Mouse (Mus musculus) lung, embryonic 14.5 days (tissue): ENCODE measurements at regions not wholly inside any gene's neighbourhood (a gene's known extent, or its start where the extent isn't known, plus 50 kb on each side); places are given as distances from the start of the nearest gene placed in this dataset.
A peak's percentile ranks its signal among the peaks of the same experiment; 100 is the strongest.

Source experiments
- ATAC-seq: fragments of 200-750 bp; cut with Nextera tagmentation; 2 replicates; pipeline ENCODE4 v1.8.0; 2017; ENCODE audit warnings: mild to moderate bottlenecking, moderate TSS enrichment, moderate library complexity; ENCODE audit not compliant: insufficient read depth
- DNase-seq: peaks from one replicate; pipeline ENCODE4 v3.0.0-alpha.2; 2015
- H3K27ac ChIP-seq: fragments of 300-500 bp; sonication (generic); 2 replicates; pipeline ENCODE4 v1.5.1; 2014; ENCODE audit warnings: low read depth, mild to moderate bottlenecking, moderate library complexity
- H3K27me3 ChIP-seq: fragments of 300-500 bp; sonication (generic); 2 replicates; pipeline ENCODE4 v1.6.1; 2014; ENCODE audit warnings: low read length, control low read depth; ENCODE audit not compliant: insufficient read depth
- H3K36me3 ChIP-seq: fragments of 300-500 bp; sonication (generic); 2 replicates; pipeline ENCODE4 v1.6.1; 2014; ENCODE audit warnings: control low read depth; ENCODE audit not compliant: insufficient read depth
- H3K4me1 ChIP-seq: fragments of 300-500 bp; sonication (generic); 2 replicates; pipeline ENCODE4 v1.6.1; 2014; ENCODE audit warnings: antibody characterized with exemption, control low read depth; ENCODE audit not compliant: insufficient read depth
- H3K4me2 ChIP-seq: fragments of 300-500 bp; sonication (generic); 2 replicates; pipeline ENCODE4 v1.6.1; 2014; ENCODE audit warnings: mild to moderate bottlenecking
- H3K4me3 ChIP-seq: fragments of 300-500 bp; sonication (generic); 2 replicates; pipeline ENCODE4 v1.5.1; 2014; ENCODE audit warnings: low read depth, low read length
- H3K9ac ChIP-seq: fragments of 300-500 bp; sonication (generic); 2 replicates; pipeline ENCODE4 v1.6.1; 2014
- H3K9me3 ChIP-seq: fragments of 300-500 bp; sonication (generic); 2 replicates; pipeline ENCODE4 v1.6.1; 2016; ENCODE audit warnings: low read depth, low read length, control low read depth
- CTCF ChIP-seq: IDR thresholded peaks from 2 replicates; pipeline ENCODE4 v1.5.1; 2016; ENCODE audit warnings: antibody characterized with exemption, low read depth
- WGBS: fragments of 180-500 bp; shearing (Covaris S2); extraction: QIAGEN DNeasy Blood & Tissue Kit; methylation state at CpG from one replicate; pipeline ENCODE4 v1.1.7; 2014; 5-methylcytosine and 5-hydroxymethylcytosine counted together

GRCm38 (mm10) chr2:17290709-17291108, 440.6 kb downstream of the Nebl start:
- Histone ChIP-seq H3K9ac (no peak overlapping the region), H3K27me3 (no peaks in the 10 kb centered on the region), H3K36me3 (no peaks in the 10 kb centered on the region), H3K27ac (no peak overlapping the region), H3K4me3 (no peak overlapping the region), H3K4me2 (no peak overlapping the region), H3K9me3 (no peaks in the 10 kb centered on the region), H3K4me1 (0 out of 2 replicates have a peak, but pooled peaks cover 4% of the 10 kb centered on the region)
- DNase-seq (no peak), ATAC-seq (no peak)
- TF ChIP-seq CTCF = no peak

- Histone ChIP-seq H3K4me2 (no peak overlapping the region), H3K9me3 (no peaks in the 10 kb centered on the region), H3K27ac (no peak overlapping the region), H3K4me1 (0 out of 2 replicates have a peak, but pooled peaks cover 4% of the 10 kb centered on the region), H3K36me3 (no peaks in the 10 kb centered on the region), H3K9ac (no peak overlapping the region), H3K27me3 (no peaks in the 10 kb centered on the region), H3K4me3 (no peak overlapping the region)
- WGBS = 32% methylated on average over 1 of the region's 1 CpGs
- TF ChIP-seq CTCF = no peak
- DNase-seq (peak; percentile 87), ATAC-seq (peak; percentile 98)
These were observed 443.7 kb downstream of the Nebl start for GRCm38 (mm10) chr2:17287598-17287997.

GRCm38 (mm10) chr2:17249960-17250359, 481.3 kb downstream of the Nebl start:
- no peak overlapping the region for H3K4me2 ChIP-seq

GRCm38 (mm10) chr2:17245821-17246220, 485.4 kb downstream of the Nebl start:
- no peak for ATAC-seq
- 79% methylated on average over 2 of the region's 2 CpGs for WGBS
- H3K36me3 ChIP-seq = no peaks in the 10 kb centered on the region
- H3K27ac ChIP-seq = no peak overlapping the region
- H3K9ac ChIP-seq = no peak overlapping the region
- H3K27me3 ChIP-seq = no peaks in the 10 kb centered on the region
- no peak for TF ChIP-seq CTCF
- no peaks in the 10 kb centered on the region for H3K4me1 ChIP-seq
- DNase-seq = no peak
- H3K4me2 ChIP-seq = no peak overlapping the region
- no peak overlapping the region for H3K4me3 ChIP-seq
- H3K9me3 ChIP-seq = no peaks in the 10 kb centered on the region

More at GRCm38 (mm10) chr2:17249960-17250359, 481.3 kb downstream of the Nebl start:
- DNase-seq (no peak), ATAC-seq (no peak)
- no peak for TF ChIP-seq CTCF
- H3K36me3 ChIP-seq = no peaks in the 10 kb centered on the region
- 64% methylated on average over 2 of the region's 2 CpGs for WGBS
- H3K9me3 ChIP-seq = no peaks in the 10 kb centered on the region
- no peaks in the 10 kb centered on the region for H3K4me1 ChIP-seq
- no peak overlapping the region for H3K27ac ChIP-seq
- no peaks in the 10 kb centered on the region for H3K27me3 ChIP-seq
- no peak overlapping the region for H3K4me3 ChIP-seq
- H3K9ac ChIP-seq = no peak overlapping the region

GRCm38 (mm10) chr2:17215607-17216006, 515.7 kb downstream of the Nebl start:
- no peaks in the 10 kb centered on the region for H3K27me3 ChIP-seq
- no peak overlapping the region for H3K27ac ChIP-seq
- no peaks in the 10 kb centered on the region for H3K4me1 ChIP-seq
- no peak overlapping the region for H3K4me2 ChIP-seq
- H3K36me3 ChIP-seq = no peaks in the 10 kb centered on the region
- H3K9ac ChIP-seq = no peak overlapping the region
- 60% methylated on average over 1 of the region's 1 CpGs for WGBS
- H3K9me3 ChIP-seq = no peaks in the 10 kb centered on the region
- ATAC-seq = no peak
- TF ChIP-seq CTCF = no peak
- no peak for DNase-seq
- no peak overlapping the region for H3K4me3 ChIP-seq

- no peak for DNase-seq
- Histone ChIP-seq H3K9me3 (no peaks in the 10 kb centered on the region), H3K4me1 (no peaks in the 10 kb centered on the region), H3K27ac (no peak overlapping the region), H3K4me3 (no peak overlapping the region), H3K4me2 (no peak overlapping the region), H3K36me3 (no peaks in the 10 kb centered on the region), H3K27me3 (no peaks in the 10 kb centered on the region), H3K9ac (no peak overlapping the region)
- no peak for ATAC-seq
- 66% methylated on average over 3 of the region's 3 CpGs for WGBS
- no peak for TF ChIP-seq CTCF
These were observed 516.4 kb downstream of the Nebl start for GRCm38 (mm10) chr2:17214881-17215280.

- no peak for ATAC-seq
- DNase-seq = no peak
These were observed 518.7 kb downstream of the Nebl start for GRCm38 (mm10) chr2:17212566-17212965.

GRCm38 (mm10) chr2:17211105-17211504, 520.2 kb downstream of the Nebl start:
- Histone ChIP-seq H3K4me3 (no peak overlapping the region), H3K36me3 (no peaks in the 10 kb centered on the region), H3K9me3 (no peaks in the 10 kb centered on the region), H3K4me2 (no peak overlapping the region), H3K27me3 (no peaks in the 10 kb centered on the region), H3K4me1 (no peaks in the 10 kb centered on the region), H3K9ac (no peak overlapping the region), H3K27ac (no peak overlapping the region)
- DNase-seq (no peak), ATAC-seq (no peak)
- TF ChIP-seq CTCF = no peak

More at GRCm38 (mm10) chr2:17212566-17212965, 518.7 kb downstream of the Nebl start:
- no peaks in the 10 kb centered on the region for H3K36me3 ChIP-seq
- H3K9me3 ChIP-seq = no peaks in the 10 kb centered on the region
- H3K4me3 ChIP-seq = no peak overlapping the region
- H3K4me1 ChIP-seq = no peaks in the 10 kb centered on the region
- 89% methylated on average over 4 of the region's 4 CpGs for WGBS
- TF ChIP-seq CTCF = no peak
- H3K27me3 ChIP-seq = no peaks in the 10 kb centered on the region
- H3K27ac ChIP-seq = no peak overlapping the region
- H3K9ac ChIP-seq = no peak overlapping the region
- no peak overlapping the region for H3K4me2 ChIP-seq
